Mouse (Mus musculus): ENCODE results near the gene Akap8l.

Akap8l gene

DNA sequence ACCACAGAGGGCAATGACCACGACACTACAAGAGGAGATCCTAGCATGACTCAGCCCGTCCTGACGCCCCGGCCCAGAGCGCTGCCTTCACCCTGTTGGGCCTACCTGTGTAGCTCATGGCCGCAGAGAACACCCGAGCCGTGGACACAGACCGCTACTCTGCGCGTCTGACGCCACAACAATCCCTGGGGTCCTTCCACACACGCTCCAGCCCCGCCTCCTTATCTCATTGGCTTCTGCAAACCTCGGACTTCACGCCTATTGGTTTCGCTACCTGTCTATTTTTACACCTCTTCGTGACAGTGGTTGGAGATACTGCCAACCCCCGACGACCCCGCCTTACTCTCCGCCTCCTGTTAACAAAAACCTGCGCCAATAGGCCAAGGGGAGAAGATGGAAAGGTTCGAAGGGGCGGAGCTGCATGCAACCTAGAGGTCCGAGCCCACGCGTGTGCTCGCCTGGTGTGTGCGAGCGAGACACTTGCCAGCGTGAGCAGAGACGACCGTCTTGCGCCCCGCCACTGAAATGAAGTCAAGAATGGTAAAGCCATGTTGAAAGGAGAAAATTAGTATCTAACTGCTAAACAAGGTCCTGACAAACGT is at the start of gene Akap8l:
Gene Akap8l, minus strand, starts transcription at position 226 of the 602 bp plus-strand sequence.
- peak; percentile 92 to 95 for DNase-seq

DNA sequence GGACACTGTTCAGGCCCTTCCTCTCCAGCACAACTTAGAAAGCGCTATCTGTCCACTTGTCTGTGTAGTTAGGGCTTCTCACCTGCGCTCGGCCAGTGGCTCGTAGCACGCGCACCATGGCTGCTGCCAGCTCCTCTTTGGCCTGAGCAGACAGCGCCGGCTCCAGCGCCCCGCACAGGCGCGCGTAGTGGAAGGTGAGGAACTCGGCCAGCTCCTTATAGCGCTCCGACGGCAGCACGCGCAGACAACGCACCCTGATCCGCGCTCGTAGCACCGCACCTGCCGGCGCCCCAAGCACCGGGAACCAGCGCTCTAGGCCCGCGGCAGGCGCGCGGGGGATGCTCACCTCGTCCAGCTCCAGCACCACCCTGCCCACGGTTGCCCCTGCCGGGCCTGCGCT is 45.9 kb upstream of the Akap8l start:
- DNase-seq: no peak

DNA sequence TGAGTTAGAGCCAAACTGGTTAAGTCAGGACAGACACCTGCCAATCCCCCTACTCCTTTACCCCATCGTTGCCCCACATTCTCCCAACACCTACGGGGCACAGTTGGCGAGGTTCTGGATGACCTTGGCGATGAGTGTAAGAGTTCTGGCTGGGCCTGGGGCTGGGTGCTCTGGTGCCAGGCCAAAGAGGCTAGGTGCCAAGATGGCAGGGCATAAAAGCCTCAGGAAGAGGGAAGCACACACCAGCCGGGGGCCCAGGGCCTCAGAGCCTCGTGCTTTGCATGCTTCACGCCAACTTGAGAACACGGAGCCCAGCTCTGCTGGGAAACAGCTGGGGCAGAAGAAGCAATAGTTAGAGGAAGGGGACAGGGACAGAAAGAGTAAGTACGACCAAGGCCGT is 43.5 kb upstream of the Akap8l start:
- DNase-seq: no peak

DNA sequence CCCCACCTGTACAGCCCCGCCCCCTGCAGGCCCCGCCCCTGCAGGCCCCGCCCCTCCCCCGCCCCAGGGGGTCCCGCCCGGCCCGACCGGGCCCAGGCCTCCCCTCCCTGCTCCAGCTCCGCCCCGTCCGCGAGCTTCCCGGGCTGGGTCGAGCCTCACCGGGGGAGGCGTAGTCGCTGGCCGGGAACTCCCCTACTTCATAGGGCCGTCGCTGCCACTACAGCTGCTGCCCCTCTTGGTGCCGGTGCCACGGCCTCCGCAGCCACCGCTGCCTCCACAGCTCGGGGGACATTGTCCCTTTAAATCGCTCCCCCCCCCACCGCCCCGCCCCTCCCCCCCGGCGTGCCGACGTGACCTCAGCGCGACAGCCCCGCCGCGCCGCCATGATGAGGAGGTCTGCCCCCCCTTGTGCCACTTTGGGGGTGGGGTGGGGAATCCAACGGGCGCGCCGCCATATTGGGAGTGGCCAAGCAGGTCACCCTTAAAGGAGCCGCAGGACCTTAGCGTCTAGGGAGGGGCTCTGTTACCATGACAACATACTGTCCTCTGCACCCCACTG is 38.8 kb upstream of the Akap8l start, which contains the start of gene Wiz:
Gene Wiz, minus strand, starts transcription at position 339 of the 559 bp plus-strand sequence.
- peak; percentile 94 to 95 for DNase-seq

DNA sequence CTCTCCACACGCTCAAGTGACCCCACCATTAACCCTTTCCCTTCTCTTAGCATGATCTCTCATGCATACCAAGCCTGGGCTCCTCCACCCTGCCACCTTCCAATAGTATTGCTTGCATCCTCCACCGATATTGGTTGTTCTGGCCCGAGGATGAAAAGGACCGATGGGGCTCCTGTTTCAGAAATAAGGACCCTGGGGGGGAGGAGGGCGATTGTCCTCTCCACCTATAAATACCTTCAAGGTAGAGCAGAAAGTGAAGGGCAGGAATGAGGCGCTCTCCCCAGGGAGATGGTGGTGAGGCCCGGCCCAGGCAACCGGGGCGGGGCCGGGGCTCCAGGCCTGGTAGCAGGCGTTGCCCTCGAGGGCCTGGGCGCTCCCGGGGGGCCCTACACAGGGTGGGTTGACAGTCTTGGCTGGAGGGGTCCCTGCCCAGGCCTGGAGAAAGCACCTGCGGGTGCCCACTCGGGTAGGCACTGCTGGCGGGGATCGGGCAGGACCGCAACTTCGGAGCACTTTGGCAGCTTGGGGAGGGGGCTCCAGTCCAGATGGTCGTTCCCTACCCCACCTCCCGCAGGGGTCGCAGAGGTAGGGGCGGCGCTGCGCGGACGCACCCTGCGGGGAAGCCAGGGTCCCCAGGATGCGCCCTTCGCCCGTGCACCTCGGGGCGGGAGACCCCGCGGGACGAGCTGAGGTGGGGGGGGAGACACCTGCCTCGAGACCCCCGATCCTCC is 38.1 kb upstream of the Akap8l start:
- DNase-seq: peak; percentile 56 to 59

DNA sequence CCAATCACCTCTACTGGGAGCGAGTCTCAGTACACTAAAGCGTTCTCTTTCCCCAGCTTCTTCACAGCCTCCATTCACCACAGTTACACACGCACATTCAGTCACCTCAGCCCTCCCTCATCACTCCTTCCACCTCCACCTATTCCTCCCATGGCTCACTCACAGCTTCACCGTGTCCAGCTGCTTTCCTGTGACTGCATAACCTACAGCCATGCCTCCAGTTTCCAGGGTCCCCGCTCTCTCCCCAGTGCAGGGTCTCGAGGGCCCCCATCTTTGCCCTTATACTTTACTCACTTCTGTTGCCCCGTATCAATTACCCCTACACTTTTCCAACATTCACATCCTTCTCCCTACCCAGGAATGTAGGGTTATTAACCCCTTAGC is 37.6 kb upstream of the Akap8l start:
- DNase-seq: no peak

DNA sequence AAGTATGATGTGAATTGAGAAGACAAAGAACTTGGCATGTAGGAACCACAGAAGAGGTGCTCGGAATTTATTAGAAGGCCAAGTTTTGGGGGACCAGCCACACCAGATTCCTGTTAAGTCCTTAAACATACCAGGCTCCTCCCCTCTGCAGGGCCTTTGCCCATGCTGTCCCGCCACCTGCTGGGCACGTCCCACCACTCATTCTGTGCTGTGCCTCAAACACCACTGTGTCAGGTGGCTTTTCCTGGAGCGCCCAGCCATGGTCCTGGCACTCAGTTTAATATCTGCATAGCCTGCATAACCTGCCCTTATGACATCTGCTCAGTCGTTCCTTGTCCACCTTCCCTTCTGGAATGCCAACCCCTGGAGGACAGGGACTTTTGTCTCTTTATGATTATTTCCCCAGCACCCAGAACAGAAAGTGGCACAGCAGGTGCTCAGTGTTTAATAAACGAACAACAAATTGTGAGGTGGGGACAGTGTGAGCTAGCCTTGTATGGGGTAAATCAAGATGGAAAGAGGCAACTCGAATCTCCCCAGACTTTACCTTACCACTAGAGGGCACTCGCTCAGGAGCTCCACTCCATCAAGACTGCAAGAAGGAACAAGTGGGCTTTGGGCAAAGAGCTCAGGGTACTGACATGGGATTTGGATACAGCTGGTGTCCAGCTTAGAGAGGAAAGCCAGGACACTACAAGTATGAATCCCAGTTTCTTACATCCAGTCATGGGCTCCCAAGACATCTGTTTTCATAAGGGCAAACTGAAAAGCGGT is 36.4 kb upstream of the Akap8l start:
- peak; percentile 65 to 66 for DNase-seq

DNA sequence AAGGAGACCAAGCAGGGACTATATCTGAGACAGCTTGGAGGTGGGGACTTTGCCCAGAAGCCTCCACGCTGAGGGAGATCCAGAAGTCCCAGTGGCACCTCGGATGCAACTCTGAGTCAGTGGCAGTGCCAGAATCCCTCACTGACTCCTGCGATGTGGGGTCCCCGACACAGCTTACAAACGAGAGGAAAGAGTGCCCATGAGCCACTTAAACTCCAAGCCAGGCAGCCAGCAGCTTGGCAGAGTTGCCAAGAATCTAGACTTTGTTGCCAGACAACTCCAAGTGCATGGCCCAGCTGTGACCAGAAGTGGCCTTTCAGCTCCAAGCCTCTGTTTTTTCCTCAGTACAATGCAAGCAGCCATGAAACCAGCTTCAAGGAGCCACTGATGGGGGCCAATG is 33.3 kb upstream of the Akap8l start:
- no peak for DNase-seq

DNA sequence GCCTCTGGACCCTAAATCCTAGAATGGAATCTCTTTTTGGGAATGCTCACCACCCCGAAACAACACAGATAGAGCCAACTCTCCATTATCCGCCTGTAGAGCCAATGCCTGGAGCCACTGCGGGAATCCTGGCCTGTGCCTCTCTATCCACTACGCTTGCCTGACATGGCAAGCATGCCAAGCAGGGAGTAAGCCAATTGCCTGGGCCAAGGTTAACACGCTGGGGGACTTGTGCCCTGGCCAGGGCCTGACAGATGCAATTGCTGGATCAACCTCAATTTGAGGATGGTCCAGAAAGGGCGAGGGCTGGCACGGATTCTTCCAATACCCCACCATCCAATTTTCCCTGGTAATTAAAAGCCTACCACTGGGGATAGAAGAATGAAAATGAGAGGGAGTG is 32.2 kb upstream of the Akap8l start:
- DNase-seq: no peak

DNA sequence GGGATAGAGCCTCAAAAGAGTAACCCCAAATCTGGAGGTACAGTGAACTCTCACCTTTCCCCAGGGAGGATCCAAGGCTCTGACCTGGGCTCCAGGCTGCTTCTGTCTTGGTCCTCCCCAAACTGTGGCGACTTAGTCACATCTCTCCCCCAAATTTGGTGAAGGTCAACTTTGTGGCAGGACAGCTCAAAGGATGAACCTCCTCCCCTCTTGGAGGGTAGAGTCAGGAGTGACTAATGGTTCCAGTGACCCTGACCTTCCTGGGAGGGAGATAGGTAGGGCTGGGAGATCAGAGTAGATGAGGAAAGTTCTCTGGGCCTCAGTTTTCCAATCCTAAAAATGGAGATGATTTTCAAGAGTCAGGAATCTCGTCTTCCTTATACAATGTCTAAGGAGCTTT is 28.4 kb upstream of the Akap8l start:
- no peak for DNase-seq

DNA sequence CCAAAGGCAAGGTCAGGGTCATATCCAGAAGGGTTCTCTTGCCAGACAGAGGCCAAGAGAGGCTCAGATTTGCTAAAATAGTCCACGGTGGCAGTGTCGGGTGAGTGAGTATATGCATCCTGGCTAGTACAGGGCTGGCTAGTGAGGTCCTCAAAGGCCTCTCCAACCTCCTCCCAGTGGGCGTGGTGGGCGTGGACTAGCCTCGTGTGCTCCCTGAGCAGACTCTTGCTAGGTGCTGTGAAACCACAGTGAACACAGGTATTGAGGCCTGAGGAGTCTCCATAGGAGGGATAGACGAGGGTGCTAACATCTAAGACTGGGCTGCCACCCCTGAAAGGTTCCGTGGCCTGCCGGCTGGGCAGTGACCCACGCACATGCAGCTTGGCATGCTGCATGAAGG is 26.7 kb upstream of the Akap8l start:
- DNase-seq: no peak

DNA sequence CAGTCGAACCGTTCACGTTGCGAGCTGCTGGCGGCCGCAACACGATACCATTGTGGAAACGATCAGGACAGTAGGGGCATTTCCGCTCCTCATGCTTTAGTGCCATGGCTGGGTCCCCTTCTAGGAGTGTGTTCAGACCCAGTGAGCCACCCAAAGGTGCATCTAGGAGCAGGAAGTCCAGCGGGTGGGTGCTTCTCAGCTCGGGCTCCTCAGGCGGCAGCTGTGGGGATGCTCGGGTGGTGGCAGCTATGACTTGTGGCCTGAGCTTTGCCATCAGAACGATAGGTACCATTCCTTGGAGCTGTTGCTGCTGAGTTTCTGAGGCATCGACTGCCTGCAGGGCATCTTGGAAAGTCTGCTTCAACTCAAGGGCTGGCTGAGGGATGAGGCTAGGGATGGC is 26.1 kb upstream of the Akap8l start:
- no peak for DNase-seq

DNA sequence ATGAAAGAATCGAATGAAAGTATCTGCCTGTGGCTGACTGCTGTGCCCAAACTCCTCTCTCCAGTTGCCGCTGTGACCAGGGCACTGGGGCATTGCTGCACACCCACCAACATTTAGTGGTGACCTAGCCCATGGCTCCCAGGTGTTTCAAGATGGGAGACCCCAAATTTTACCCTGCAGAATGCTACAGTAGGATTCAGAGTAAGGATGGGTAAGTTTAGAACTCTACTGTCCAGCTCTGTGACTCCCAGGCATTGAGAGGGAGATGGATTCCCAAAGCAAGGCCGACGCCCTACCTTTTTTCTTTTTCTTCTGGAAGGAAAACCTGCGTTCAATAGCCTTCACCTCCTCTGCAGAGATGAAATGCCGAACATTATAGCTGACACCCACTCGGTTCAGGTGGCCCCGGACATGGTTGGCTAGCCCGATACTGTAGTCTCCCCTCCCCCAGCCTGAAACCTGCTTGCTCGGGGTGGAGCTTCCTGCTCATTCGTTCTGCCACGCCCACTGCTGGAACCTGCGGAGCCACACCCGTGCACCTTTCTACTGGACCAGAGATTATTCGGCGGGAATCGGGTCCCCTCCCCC is 18.7 kb upstream of the Akap8l start:
- no peak for DNase-seq

DNA sequence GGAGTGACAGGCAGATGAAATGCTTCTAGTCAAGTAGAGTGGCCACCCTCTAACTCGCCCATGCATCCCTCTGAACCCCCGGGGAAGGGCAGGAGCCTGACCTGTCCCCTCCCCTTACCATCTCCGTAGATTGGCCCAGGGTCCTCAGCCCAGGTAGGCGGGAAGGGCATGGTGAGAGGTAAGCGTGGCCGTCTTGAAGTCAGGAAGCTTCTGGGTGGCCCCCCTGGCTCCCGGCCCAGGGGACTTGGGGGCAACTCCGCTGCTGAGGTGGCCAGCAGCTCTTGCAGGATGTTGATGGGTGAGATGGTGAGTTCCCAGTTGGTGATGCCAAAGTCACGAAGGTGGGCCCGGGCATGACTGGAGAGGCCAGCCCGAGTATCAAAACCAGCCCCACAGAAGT is 17.3 kb upstream of the Akap8l start:
- DNase-seq: no peak

DNA sequence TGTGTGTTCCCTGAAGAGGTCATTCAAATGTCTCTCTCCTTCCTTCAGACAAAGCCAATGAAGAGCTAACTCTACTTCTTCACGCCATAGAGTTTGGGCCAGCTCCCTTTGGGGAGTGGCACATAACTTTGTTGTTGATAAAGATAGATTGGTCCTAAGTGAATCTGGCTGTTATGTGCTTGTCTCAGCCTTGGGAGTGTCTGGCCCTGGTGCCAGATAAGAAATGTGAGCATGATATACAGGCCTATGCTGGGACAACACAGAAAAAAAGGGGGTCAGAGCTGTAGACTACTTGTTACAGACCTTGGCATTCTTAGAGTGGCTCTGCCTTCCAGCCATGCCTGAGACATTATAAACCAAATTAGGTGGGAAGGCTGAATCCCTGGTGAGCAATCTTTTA is 14.9 kb upstream of the Akap8l start:
- DNase-seq: no peak

DNA sequence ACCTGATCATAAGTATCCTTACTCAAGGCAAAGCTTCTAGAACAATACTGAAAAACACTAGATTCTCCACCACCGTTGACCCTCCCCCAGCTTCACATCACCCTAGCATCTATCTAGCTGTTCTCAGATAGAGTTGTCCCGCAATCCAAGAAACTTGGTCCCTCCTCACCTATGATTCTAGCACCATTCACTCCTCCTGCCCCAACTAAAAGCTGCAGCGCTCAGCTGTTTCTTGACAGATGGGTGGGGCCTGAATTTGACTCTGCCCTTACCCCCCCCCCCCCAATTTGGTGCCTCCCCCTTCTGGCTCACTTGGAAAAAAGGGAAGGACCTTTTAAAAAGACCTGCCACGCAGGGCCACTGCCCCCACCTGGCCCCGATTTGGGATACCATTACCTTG is 14.4 kb upstream of the Akap8l start:
- no peak for DNase-seq

DNA sequence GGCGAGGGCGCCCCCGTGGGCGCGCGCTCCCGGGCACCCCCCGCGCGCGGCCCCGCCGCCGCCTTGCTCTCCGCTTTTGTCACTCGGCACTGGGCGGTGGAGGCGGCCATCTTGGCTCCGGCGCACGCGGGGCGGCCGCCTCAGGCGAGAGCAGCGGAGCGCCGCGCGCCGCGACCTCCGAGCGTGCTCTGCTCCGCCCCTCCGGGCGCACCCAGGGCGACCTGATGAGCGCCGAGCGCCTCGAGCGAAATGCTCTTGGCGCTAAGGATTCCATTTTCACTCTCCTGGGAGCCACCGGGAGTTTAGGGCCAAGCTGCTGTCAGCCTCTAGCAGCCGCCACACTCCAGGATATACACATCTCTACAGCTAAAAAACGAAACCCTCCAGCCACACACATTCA is 13.9 kb upstream of the Akap8l start:
- DNase-seq: peak; percentile 84 to 85

DNA sequence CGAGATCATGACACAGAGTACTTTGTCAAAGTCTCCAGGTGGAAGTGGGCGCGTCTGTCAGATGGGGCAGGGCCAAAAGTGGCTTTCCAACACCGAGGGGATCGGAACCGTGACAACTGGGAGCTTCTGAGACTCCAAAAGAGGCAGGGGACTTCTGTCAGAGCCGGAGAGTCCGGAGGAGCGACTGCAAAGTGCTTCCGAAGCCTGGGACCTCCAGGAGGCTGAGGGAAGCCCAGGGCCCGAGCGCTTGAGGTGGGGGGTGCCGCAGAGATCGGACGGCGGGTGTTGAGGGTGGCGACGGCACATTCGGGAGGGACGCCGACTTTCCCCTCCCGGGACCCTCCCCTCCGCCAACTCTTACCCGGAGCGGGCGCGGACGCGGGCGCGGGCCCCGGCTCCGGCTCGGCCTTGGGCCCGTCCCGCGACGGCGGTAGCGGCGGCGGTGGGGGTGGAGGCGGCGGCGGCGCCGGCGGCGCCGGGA is 13.5 kb upstream of the Akap8l start:
- DNase-seq: peak; percentile 12 to 22

DNA sequence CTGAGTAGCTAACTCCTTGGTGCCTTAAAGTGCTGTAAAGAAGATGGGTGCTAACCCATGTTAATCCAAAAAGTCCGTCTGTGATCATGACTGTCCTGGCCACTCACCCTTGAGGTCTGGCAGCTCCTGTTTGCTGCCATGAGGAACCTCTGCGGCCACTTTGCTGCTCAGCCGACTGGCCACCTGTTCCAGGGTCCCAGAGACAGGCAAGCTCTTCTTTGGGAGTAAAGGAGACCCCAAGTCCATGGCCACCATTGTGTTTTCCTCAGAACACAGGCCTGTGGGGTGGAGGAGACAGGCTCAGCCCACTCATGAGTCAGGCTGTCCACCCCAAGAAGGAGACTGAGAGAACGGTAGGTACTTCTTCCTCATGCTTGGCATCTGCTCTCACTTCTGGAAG is 12.3 kb upstream of the Akap8l start:
- no peak for DNase-seq

DNA sequence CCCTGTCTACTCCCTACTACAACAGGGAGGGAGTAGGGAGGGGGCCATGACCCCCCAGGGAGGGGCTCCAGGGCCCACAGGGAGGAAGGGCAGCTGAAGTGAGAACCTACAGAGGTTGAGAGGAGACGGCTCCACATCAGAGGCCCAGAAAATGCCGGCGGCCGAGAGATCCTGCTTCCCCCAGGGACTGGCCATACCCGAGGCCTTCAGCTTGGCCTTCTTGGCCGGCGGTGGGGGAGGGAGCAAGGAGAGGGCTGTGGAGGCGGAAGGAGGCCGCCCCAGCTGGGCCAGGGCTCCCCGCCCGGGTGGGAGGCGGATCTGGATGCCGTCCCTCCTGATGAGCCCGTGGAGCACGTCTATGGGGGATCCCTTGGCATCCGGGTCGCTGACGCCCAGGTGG is 9.5 kb upstream of the Akap8l start:
- DNase-seq: no peak

DNA sequence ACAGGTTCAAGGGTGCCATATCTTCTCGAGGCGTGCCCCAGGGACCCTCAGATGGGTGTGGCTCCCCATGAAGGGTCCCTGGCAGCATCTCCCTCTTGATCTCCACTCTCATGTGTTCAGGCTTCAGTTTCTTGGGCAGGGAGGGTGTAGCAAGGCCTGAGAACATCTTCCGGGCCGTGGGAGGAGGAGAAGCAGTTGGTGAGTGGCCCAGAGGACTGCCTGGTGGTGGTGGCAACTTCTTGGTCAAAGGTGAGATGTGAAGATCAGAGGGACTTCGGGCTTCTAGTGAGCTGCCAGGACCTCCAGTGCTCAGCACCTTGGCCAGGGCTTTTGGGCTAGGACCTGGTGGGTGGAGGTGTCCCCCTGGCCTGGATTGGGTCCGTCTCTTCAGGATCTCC is 8.5 kb upstream of the Akap8l start:
- no peak for DNase-seq

DNA sequence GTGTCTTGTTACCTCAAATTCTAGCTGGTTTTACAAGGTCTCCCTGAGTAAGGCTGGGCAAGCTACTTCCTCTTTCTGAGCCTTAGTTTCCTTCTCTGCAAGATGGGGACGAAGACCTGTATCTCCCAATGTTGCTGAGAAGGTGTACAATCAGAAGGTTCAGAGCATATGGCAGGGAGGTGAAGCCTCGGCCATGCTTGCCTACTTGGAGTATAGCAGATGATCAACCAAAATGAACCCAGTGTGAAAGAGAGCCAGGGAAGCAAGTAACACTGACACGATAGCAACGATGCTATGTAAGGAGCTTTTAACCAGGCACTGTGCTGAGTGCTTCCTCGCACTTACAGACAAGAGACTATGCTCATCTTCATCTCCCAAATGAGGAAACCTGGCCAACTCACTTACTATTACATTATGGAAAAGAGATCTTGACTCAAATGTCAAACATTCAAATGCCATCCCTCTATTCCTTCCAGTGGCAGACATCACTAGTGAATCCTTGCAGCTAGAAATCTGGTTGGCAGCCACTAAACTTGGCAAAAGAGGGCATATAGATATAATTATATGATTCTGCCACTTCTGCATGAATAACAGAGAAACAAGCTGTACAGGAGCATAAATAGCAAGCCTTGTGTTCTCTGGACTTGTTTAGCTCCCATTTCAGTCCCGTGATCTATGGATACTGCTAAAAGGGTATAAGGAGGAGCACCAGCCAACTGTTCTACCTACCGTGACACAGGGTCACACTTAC is 8.0 kb upstream of the Akap8l start:
- DNase-seq: no peak

Measured in B cell, adult 2 months (primary cell).